Mouse (Mus musculus) adrenal gland, postnatal 25 days (tissue): ENCODE data around the gene Zc3h12d. TPM values are rescaled to one million over a fixed set of nuclear protein-coding genes. Genes with fewer than 3 reads are reported as not detected.
A peak's percentile ranks its signal among the peaks of the same experiment; 100 is the strongest.

ENCODE experiments used
- DNase-seq: peaks from one replicate; pipeline ENCODE4 v3.0.0; 2021; ENCODE audit warnings: mixed read lengths
- total RNA-seq: library from RNA; stranded (reverse); gene quantifications from 2 replicates; pipeline ENCODE4 v1.2.3, GENCODE M21; 2021

Gene Zc3h12d
- total RNA-seq, 1 experiment from 2014 or later: 0.18 TPM

GRCm38 (mm10) chr10:7839551-7840352 is 7.5 kb downstream of the Zc3h12d start:
- DNase-seq: peak; percentile 41

GRCm38 (mm10) chr10:7840353-7840733 is 8.1 kb downstream of the Zc3h12d start:
- DNase-seq: no peak

- no peak for DNase-seq
Measured at GRCm38 (mm10) chr10:7840785-7841184, 8.5 kb downstream of the Zc3h12d start.

GRCm38 (mm10) chr10:7841571-7842080 is 9.4 kb downstream of the Zc3h12d start:
- DNase-seq: peak; percentile 81

- no peak for DNase-seq
Measured at GRCm38 (mm10) chr10:7843181-7843580, 10.9 kb downstream of the Zc3h12d start.

GRCm38 (mm10) chr10:7844161-7844560 is 11.9 kb downstream of the Zc3h12d start:
- no peak for DNase-seq

- no peak for DNase-seq
Measured at GRCm38 (mm10) chr10:7845136-7845535, 12.9 kb downstream of the Zc3h12d start.

GRCm38 (mm10) chr10:7845991-7846390 is 13.7 kb downstream of the Zc3h12d start:
- DNase-seq: no peak

- no peak for DNase-seq
Measured at GRCm38 (mm10) chr10:7847166-7847605, 14.9 kb downstream of the Zc3h12d start.

- no peak for DNase-seq
Measured at GRCm38 (mm10) chr10:7851891-7852290, 19.6 kb downstream of the Zc3h12d start.

GRCm38 (mm10) chr10:7860494-7860893 is 28.2 kb downstream of the Zc3h12d start:
- no peak for DNase-seq

- DNase-seq: no peak
Measured at GRCm38 (mm10) chr10:7861259-7861936, 29.1 kb downstream of the Zc3h12d start.

- no peak for DNase-seq
Measured at GRCm38 (mm10) chr10:7861937-7862657, 29.8 kb downstream of the Zc3h12d start.

- DNase-seq: no peak
Measured at GRCm38 (mm10) chr10:7863411-7863810, 31.1 kb downstream of the Zc3h12d start.

- DNase-seq: no peak
Measured at GRCm38 (mm10) chr10:7864184-7864583, 31.9 kb downstream of the Zc3h12d start.

- DNase-seq: no peak
Measured at GRCm38 (mm10) chr10:7864806-7865205, 32.5 kb downstream of the Zc3h12d start.

GRCm38 (mm10) chr10:7866762-7867665 is 34.7 kb downstream of the Zc3h12d start:
- peak; percentile 58 for DNase-seq

GRCm38 (mm10) chr10:7867666-7868030 is 35.4 kb downstream of the Zc3h12d start:
- DNase-seq: no peak

GRCm38 (mm10) chr10:7869746-7870145 is 37.5 kb downstream of the Zc3h12d start:
- DNase-seq: no peak

GRCm38 (mm10) chr10:7870571-7871315 is 38.5 kb downstream of the Zc3h12d start:
- DNase-seq: no peak
